Mouse (Mus musculus) lung, adult 10 weeks (tissue): ENCODE data around the gene Hmg20b. TPM values are rescaled to one million over a fixed set of nuclear protein-coding genes. Genes with fewer than 3 reads are reported as not detected.

Experiments used
- polyA plus RNA-seq: library from polyadenylated mRNA; stranded (reverse); fragments of 350-450 nt; fragmentation: Illumina TruSeq; extraction: RNeasy Lipid Tissue Mini Kit (QIAGEN cat#74804); gene quantifications from one replicate; pipeline ENCODE4 v1.2.3, GENCODE M21; 2014; ENCODE audit warnings: low read depth, low replicate concordance; ENCODE audit not compliant: insufficient read depth

The Hmg20b gene
- 37.1 TPM for polyA plus RNA-seq

GRCm38 (mm10) chr10:81350351-81351063, at the start of gene Hmg20b:
TSS of gene Hmg20b (minus strand) at chr10:81350480.

GRCm38 (mm10) chr10:81392781-81393185, 42.5 kb upstream of the Hmg20b start, which contains the start of gene Smim24:
TSS of gene Smim24 (plus strand) at chr10:81393051.

GRCm38 (mm10) chr10:81388505-81389055, 38.3 kb upstream of the Hmg20b start, which contains the start of gene Gm48552:
TSS of gene Gm48552 (plus strand) at chr10:81389005.

DNA sequence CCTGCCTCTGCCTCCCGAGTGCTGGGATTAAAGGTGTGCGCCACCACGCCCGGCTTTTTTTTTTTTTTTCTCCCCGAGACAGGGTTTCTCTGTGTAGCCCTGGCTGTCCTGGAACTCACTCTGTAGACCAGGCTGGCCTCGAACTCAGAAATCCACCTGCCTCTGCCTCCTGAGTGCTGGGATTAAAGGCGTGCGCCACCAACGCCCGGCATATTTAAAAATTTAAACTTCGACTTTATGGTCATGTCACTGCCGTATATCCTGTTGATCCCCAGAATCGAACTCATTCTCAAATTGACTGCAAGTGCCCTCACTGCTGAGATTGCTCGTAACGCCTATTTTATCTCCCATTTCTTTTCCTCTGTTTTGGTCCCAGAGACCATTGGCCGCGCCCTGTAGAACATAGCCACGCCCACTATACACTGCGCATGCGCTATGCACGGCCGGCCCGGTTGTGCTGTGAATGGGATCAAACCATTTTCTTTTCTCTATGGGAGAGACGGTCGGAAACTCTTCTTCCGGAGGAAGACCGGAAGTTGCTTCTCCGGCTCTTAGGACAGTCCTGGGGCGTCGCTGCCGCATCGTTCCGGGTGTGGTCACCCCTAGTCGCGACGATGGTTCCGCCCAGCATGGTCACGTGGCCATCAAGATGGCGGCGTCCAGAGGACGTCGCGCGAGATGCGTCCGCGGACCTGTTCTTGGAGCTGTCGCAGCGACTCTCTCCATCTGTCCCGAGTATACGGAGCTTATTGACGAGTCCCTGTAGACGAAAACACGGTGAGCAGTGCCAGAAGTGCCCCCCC, 33.7 kb upstream of the Hmg20b start, which contains the start of the genes Dohh and Gm48551:
Dohh (plus strand) TSS at position 627 of the 803 bp plus-strand sequence.
Gm48551 (plus strand) TSS at position 665 of the 803 bp plus-strand sequence.

GRCm38 (mm10) chr10:81377793-81378552, 27.7 kb upstream of the Hmg20b start, which contains the start of gene Fzr1:
TSS of gene Fzr1 (minus strand) at chr10:81378516.

DNA sequence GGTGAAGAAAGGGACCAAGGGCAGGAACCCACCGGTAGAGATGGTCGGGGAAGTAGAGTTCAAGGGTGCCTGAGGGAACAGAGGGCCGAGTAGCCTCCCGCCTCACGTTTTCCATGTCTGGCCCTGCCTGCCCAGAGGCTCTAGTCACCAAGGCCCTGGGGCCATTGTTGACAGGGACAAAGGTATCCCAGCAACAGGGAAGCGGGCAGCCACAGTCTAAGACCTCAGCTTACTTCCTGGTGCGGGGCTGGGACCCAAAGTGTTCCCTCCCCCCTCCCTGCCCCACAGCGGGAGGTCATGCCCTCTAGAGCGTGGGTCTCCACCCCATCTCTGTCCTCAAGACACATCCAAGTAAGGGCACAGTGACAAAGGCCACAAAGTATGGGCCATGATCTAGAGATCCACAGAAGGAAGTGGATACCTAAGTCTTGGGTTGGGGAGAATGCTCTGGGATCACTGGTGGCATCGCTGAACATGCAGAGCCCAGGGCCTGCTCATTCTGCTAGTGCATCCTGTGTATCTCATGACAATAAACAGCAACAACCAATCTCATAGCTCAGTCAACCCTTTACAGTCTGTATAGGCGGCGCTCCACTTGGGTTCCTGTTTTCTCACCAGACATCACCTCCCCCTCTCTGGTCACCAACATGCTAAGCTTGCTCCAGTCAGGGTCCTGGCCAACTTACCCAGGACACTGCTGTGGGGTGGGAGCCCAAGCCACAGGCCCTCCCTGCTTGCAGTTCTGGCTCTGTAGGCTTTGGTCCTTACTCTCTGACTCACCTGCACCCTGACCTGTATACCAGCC, 15.6 kb upstream of the Hmg20b start, which contains the start of gene 4930404N11Rik:
4930404N11Rik (minus strand) TSS at position 145 of the 805 bp plus-strand sequence.

DNA sequence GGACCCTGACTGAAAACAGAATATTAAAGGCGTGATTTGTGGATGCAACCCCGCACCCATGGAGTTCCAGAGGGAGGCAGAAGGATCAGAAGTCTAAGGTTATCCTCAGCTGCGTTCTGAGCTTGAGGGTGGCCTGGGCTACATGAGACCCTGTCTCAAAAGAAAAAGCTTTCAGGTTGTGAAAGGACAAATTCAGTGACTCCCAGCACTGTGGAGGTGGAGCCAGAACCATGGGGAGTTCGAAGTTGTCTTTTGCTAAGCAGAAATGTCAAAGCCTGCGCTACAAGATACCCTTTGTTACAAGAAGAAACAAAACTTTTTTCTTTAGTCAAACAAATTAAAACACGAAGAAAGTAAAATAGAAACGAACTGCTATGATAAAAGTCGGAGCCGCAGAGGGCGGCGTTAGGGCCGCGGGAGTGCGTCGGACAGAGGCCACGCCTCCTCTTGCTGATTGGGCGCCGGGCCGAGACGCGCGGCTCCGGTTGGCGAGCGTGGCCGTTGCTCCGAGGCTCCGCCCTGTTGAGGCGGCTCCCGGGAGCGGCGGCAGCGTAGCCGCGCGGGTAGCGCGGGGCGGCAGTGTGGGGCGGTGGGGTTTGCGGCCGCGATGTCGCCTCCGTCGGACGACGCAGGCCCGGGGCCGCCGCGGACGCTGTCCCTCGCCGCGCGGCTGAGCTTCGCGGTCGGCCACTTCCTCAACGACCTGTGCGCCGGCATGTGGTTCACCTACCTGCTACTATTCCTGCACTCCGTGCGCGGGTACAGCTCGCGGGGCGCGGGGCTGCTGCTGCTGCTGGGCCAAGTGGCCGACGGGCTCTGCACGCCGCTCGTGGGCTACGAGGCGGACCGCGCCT, 6.9 kb upstream of the Hmg20b start, which contains the start of gene Mfsd12:
Mfsd12 (plus strand) TSS at position 501 of the 854 bp plus-strand sequence.

DNA sequence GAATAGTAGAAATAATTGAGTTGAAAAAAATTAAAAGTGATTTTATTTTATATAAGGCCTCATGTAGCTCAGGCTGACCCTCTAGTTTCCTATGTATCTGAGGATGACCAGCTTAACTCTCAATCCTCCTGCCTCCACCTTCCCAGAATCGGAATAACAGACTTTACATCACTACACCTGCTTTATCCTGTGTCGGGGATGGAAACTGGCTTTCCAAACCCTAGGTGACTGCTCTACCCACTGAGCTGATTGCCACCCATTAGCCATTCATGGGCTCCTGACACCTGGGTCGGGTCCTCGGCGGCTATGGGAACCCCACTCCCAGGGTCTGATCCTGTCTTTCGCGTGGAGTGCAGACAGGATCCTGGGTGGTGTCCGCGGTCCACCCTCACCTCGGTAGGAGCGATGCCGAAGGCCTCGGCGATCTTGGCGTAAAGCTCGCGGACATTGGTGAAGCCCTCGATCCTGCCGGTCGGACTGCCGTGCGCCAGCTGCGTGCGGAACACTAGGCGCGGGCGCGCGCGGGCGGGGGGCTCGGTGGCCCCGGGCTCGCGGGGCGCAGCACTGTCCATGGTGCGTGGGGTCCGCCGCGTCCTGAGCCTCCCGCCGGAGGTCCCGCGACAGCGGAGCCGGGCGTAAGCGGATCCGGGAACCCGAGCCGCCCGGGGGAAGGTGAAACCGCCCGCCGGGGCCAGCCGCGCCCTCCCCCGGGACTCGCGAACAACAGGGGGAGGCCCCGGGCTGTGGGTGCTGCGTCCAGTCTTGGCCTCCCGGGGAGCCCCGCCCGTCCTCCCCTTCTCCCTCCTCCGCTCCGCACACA, 7.4 kb downstream of the Hmg20b start, which contains the start of gene Gipc3:
Gipc3 (minus strand) TSS at position 581 of the 820 bp plus-strand sequence.

GRCm38 (mm10) chr10:81328386-81328785, 21.9 kb downstream of the Hmg20b start, which contains the start of gene Tbxa2r:
TSS of gene Tbxa2r (plus strand) at chr10:81328731.

GRCm38 (mm10) chr10:81320550-81321347, 29.5 kb downstream of the Hmg20b start, which contains the start of gene Cactin:
TSS of gene Cactin (plus strand) at chr10:81321103.

Other genes with a start within 250 kb of the Hmg20b start
- gene Map2k2, start 244.6 kb downstream of the Hmg20b start, polyA plus RNA-seq = 73.9 TPM
- 10.0 TPM for gene Zbtb7a, start 215.3 kb downstream of the Hmg20b start, polyA plus RNA-seq
- gene Pias4, start 182.6 kb downstream of the Hmg20b start, polyA plus RNA-seq = 10.3 TPM
- 581 TPM for gene Eef2, start 173.8 kb downstream of the Hmg20b start, polyA plus RNA-seq
- gene Dapk3, start 167.5 kb downstream of the Hmg20b start, polyA plus RNA-seq = 45.1 TPM
- not detected for gene 4930442H23Rik, start 166.6 kb downstream of the Hmg20b start, polyA plus RNA-seq
- gene Nmrk2, start 148.4 kb downstream of the Hmg20b start, polyA plus RNA-seq = not detected
- not detected for gene Atcay, start 119.6 kb downstream of the Hmg20b start, polyA plus RNA-seq
- 1.4 TPM for gene Zfr2, start 117.3 kb downstream of the Hmg20b start, polyA plus RNA-seq
- gene Matk, start 97.5 kb downstream of the Hmg20b start, polyA plus RNA-seq = 1.8 TPM
- 97.6 TPM for gene Mrpl54, start 83.5 kb downstream of the Hmg20b start, polyA plus RNA-seq
- 42.2 TPM for gene Apba3, start 83.5 kb downstream of the Hmg20b start, polyA plus RNA-seq
- gene Tjp3, start 58.9 kb downstream of the Hmg20b start, polyA plus RNA-seq = 11.5 TPM
- gene Pip5k1c, start 57.5 kb downstream of the Hmg20b start, polyA plus RNA-seq = 25.9 TPM
- gene Cactin, start 29.4 kb downstream of the Hmg20b start, polyA plus RNA-seq = 14.5 TPM
- 6.3 TPM for gene Tbxa2r, start 21.7 kb downstream of the Hmg20b start, polyA plus RNA-seq
- gene Gipc3, start 7.2 kb downstream of the Hmg20b start, polyA plus RNA-seq = 2.5 TPM
- gene Mfsd12, start 7.0 kb upstream of the Hmg20b start, polyA plus RNA-seq = 8.7 TPM
- gene 4930404N11Rik, start 15.3 kb upstream of the Hmg20b start, polyA plus RNA-seq = 3.9 TPM
- 14.4 TPM for gene Fzr1, start 28.0 kb upstream of the Hmg20b start, polyA plus RNA-seq
- gene Dohh, start 33.9 kb upstream of the Hmg20b start, polyA plus RNA-seq = 41.2 TPM
- gene Gm48551, start 34.0 kb upstream of the Hmg20b start, polyA plus RNA-seq = 1.4 TPM
- gene Gm48552, start 38.5 kb upstream of the Hmg20b start, polyA plus RNA-seq = 1.4 TPM
- 4.3 TPM for gene Smim24, start 42.6 kb upstream of the Hmg20b start, polyA plus RNA-seq
- 18.1 TPM for gene Nfic, start 105.2 kb upstream of the Hmg20b start, polyA plus RNA-seq
- gene Celf5, start 132.2 kb upstream of the Hmg20b start, polyA plus RNA-seq = 0.07 TPM
- gene Ncln, start 145.9 kb upstream of the Hmg20b start, polyA plus RNA-seq = 39.1 TPM
- 17.6 TPM for gene S1pr4, start 149.7 kb upstream of the Hmg20b start, polyA plus RNA-seq
- gene Gna15, start 173.7 kb upstream of the Hmg20b start, polyA plus RNA-seq = 5.9 TPM
- 35.8 TPM for gene Gna11, start 194.7 kb upstream of the Hmg20b start, polyA plus RNA-seq
- 414 TPM for gene Aes, start 209.0 kb upstream of the Hmg20b start, polyA plus RNA-seq
- gene Tle2, start 224.1 kb upstream of the Hmg20b start, polyA plus RNA-seq = 19.7 TPM